Mouse (Mus musculus) testis, adult 2 months (tissue): ENCODE data around the gene Pik3ip1. TPM values are rescaled to one million over a fixed set of nuclear protein-coding genes. Genes with fewer than 3 reads are reported as not detected.
A peak's percentile ranks its signal among the peaks of the same experiment; 100 is the strongest.

Experiments
- H3K27ac ChIP-seq: fragments of 200-500 bp; 2 replicates; pipeline ENCODE4 v1.5.1; 2012; ENCODE audit warnings: low read depth, low read length; ENCODE audit not compliant: control insufficient read depth, insufficient read depth
- H3K27me3 ChIP-seq: fragments of 200-500 bp; 2 replicates; pipeline ENCODE4 v1.6.1; 2012; ENCODE audit warnings: mild to moderate bottlenecking, low read length, moderate library complexity; ENCODE audit not compliant: control insufficient read depth, insufficient read depth
- H3K36me3 ChIP-seq: fragments of 200-500 bp; 2 replicates; pipeline ENCODE4 v1.6.1; 2012; ENCODE audit warnings: mild to moderate bottlenecking, low read length; ENCODE audit not compliant: control insufficient read depth, insufficient read depth
- H3K4me1 ChIP-seq: fragments of 200-500 bp; 2 replicates; pipeline ENCODE4 v1.6.1; 2012; ENCODE audit warnings: low read length; ENCODE audit not compliant: control insufficient read depth, insufficient read depth
- H3K4me3 ChIP-seq: fragments of 200-500 bp; 2 replicates; pipeline ENCODE4 v1.5.1; 2012; ENCODE audit warnings: low read depth, mild to moderate bottlenecking, low read length, moderate library complexity, mixed read lengths; ENCODE audit not compliant: control insufficient read depth
- CTCF ChIP-seq: fragments of 200-500 bp; IDR thresholded peaks from 2 replicates; pipeline ENCODE4 v1.5.1; 2012; ENCODE audit warnings: low read depth, mild to moderate bottlenecking, inconsistent platforms, low read length, moderate library complexity; ENCODE audit not compliant: control insufficient read depth, insufficient read depth, insufficient replicate concordance
- POLR2A ChIP-seq: fragments of 200-500 bp; IDR thresholded peaks from 2 replicates; pipeline ENCODE4 v1.6.1; 2012; ENCODE audit warnings: low read depth, mild to moderate bottlenecking, inconsistent platforms, low read length, moderate library complexity; ENCODE audit not compliant: control insufficient read depth
- polyA plus RNA-seq: library from polyadenylated mRNA; depleted of rRNA; stranded (reverse); fragments of >200 nt; gene quantifications from 2 replicates; pipeline ENCODE4 v1.2.3, GENCODE M21; 2012

The Pik3ip1 gene
- polyA plus RNA-seq, 1 experiment = 146 TPM

DNA sequence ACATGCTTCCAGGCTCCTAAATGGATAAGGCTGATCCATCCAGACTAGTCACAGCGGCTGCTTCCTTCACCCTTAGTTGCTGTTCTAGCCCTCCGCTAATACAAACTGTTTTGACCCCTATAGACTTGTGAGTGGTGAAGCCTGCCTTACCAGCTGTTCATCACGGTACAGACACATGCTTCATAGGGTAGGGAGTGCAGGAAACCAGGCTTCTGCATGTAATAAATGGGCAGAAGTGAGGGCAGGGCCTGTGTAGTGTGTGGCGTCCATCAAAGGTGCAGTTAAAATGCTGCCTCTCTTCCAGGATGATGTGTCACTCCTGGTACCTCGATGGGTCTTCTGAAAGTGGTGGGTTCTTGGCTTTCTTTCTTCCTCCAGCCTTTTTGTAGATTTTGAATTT is 7.8 kb downstream of the Pik3ip1 start:
- Histone ChIP-seq H3K4me3 (no peak overlapping the region), H3K36me3 (peaks cover 6% of the 10 kb centered on the region), H3K27ac (0 out of 2 replicates have a peak overlapping the region, but pooled peaks have one; percentile 25), H3K4me1 (peaks cover 7% of the 10 kb centered on the region), H3K27me3 (no peaks in the 10 kb centered on the region)
- TF ChIP-seq POLR2A (no peak), CTCF (no peak)

DNA sequence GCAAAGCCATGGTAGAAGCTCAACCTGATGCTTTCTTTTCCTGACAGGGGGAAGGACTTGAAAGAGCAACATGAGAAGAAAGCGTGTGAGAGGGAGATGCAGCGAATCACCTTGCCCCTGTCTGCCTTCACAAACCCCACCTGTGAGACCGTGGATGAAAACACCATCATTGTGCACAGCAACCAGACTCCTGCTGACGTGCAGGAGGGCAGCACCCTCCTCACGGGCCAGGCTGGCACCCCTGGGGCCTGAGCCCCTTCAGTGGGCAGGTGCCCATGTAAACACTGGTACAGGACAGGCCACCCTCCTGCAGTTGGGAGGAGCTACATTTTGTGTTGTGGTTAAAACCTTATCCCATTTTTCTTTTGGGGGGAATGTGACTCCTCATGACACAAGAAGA is 11.3 kb downstream of the Pik3ip1 start:
- Histone ChIP-seq H3K27me3 (no peaks in the 10 kb centered on the region), H3K36me3 (no peaks in the 10 kb centered on the region; the same call in 1 of the 2 replicates), H3K4me1 (peaks cover 3% of the 10 kb centered on the region; the same call in 1 of the 2 replicates), H3K4me3 (no peak overlapping the region), H3K27ac (no peak overlapping the region)
- TF ChIP-seq POLR2A (no peak), CTCF (no peak)

DNA sequence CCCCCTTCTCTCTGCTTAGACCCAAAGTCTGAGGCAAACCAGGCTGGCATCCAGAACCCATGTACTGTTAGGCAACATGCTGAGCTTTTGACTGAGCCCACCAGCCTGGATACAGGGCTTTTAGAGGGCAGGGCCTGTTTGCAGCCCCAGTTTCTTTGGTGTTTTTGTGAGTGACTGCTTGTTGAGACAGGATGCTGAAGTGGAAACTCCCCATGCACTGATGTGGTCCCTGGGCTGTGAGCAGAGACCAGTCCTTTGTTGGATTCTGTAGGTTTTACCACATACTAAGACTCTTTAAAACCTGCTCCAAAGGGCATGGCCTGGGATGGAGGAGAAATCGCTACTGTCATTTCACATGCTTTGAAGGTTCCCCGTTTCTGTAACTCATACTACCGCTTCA is 14.7 kb downstream of the Pik3ip1 start:
- H3K27ac ChIP-seq = no peak overlapping the region
- no peaks in the 10 kb centered on the region; the same call in 1 of the 2 replicates for H3K36me3 ChIP-seq
- no peaks in the 10 kb centered on the region for H3K27me3 ChIP-seq
- no peak overlapping the region for H3K4me3 ChIP-seq
- no peak for TF ChIP-seq CTCF
- TF ChIP-seq POLR2A = no peak
- no peaks in the 10 kb centered on the region for H3K4me1 ChIP-seq

DNA sequence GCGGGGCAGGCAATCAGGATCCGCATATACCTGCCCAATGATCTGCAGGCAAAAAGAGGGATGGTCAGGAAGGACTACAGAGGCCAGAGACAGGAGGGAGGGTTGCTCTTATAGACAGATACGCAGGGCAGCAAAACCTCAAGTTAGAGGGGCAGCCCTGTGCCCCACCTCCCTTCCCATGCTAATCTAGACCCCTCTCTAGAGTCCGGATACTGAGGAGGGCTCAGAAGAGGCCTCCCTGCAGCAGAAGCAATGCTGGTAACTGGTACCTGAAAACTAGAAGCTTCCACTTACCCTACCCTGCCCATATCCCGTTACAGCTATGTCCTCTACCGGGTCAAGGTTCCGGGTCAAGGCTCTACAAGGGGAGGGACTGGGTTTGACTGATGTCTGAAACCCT is 16.1 kb downstream of the Pik3ip1 start:
- Histone ChIP-seq H3K27me3 (no peaks in the 10 kb centered on the region), H3K36me3 (no peaks in the 10 kb centered on the region; the same call in 1 of the 2 replicates)

DNA sequence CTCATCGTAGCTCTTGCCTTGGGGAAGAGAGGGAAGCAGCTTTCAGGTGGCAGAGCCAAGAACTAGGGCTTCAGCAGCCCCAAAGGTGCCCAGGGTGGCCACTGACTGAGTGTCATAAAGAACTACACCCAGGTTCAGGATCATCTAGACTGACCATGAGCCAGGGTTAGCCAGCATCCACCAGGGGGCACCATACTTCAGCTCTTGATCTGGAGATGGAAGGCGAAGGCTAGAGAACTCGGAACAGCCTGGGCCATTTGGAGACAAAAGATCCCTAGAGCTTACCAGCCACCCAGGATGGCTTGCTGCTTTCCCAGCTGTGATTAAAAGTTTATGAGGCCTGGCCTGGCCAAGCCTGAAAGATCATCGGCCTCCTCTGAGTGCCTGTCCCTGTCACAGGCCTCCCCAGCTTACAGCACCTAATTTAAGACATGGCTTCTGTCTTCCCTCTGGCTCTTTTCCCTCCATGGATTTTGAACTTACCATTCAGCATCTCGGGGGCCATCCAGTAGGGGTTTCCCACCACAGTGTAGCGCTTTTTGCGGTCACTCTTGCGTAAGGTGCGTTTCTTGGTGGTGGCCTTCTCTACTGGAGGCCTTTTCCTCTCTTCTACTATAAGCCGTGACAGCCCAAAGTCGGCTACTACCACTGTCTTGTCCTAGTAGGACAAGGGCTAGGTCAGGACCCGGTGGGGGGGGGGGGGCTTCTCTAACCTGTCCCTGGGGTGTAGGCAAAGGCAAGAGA is 17.1 kb downstream of the Pik3ip1 start:
- Histone ChIP-seq H3K27me3 (no peaks in the 10 kb centered on the region), H3K4me3 (no peak overlapping the region), H3K27ac (no peak overlapping the region), H3K4me1 (no peaks in the 10 kb centered on the region), H3K36me3 (no peaks in the 10 kb centered on the region; the same call in 1 of the 2 replicates)
- TF ChIP-seq POLR2A (no peak), CTCF (peak; percentile 62; the same call in 1 of the 2 replicates)

More for the DNA sequence above, 16.1 kb downstream of the Pik3ip1 start:
- Histone ChIP-seq H3K4me3 (no peak overlapping the region), H3K27ac (no peak overlapping the region), H3K4me1 (no peaks in the 10 kb centered on the region)
- TF ChIP-seq CTCF (no peak), POLR2A (no peak)

DNA sequence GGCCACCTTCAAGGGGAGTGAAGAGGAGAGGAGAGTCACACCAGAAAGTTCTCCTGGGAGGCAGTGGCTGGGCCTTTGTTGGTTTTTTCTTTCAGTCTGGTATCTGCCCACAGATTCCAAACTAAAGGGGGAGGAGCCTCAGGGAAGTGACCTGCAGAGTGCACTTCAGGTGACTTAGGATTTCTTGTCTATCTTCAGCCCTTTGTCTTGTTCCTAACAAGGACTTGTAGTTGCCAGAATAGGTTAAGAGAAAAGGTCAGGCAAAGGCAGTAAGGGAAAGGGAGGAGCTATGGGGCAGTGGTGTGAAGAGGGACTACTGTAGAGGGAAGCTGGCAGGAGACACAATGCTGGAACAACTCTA is 17.6 kb downstream of the Pik3ip1 start:
- Histone ChIP-seq H3K4me1 (0 out of 2 replicates have a peak, but pooled peaks cover under 1% of the 10 kb centered on the region), H3K27ac (no peak overlapping the region), H3K36me3 (no peaks in the 10 kb centered on the region), H3K27me3 (no peaks in the 10 kb centered on the region), H3K4me3 (no peak overlapping the region)
- TF ChIP-seq CTCF (no peak), POLR2A (no peak)

DNA sequence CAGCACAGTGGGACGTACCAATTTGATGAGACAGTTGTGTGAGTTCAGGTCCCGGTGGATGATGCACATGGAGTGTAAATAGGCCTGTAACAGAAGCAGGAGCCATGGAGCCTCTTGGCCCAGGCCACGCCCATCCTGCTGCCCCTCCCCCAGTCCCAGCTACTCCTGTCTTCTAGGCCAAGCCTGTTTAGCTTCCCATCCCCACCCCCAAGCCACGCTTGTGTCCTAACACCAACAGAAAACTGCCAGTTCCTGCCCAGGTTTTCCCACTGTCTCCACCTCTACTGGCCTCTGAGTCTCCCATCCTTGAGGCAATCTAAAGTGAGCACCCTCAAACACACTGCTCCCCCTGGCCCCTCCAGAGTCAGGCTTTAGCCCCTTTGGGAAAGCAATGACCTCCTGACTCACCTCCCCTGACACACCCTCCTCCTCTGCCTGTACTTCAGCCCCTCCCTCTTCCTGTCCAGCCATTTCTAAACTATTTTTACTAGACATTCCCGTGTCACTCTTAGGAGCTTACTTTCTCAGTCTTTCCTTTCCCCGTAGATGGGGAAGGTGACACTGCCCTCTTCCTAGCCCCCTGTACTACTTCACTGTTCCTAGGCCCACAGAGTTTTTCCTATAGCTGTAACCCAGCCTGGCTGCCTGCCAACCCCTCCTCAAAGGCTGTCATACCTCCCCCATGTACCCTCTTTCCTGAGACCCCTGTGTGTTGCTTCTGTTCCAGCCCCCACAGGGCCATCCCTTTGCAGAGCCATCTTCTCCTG is 18.6 kb downstream of the Pik3ip1 start:
- no peak overlapping the region for H3K27ac ChIP-seq
- TF ChIP-seq POLR2A (no peak), CTCF (no peak)
- no peak overlapping the region for H3K4me3 ChIP-seq
- 0 out of 2 replicates have a peak, but pooled peaks cover 2% of the 10 kb centered on the region for H3K4me1 ChIP-seq
- H3K36me3 ChIP-seq = no peaks in the 10 kb centered on the region
- H3K27me3 ChIP-seq = no peaks in the 10 kb centered on the region
